Mouse (Mus musculus) intestine, postnatal 0 days (tissue): ENCODE data around the gene Psmb3. TPM values are rescaled to one million over a fixed set of nuclear protein-coding genes. Genes with fewer than 3 reads are reported as not detected.
"Not testable (repeated sequence)": the region's sequence is repeated elsewhere in the genome, so short reads cannot be mapped to it uniquely, and the experiment has no call there.

Source experiments
- ATAC-seq: fragments of 200-750 bp; cut with Nextera tagmentation; 2 replicates; pipeline ENCODE4 v1.8.0; 2017; ENCODE audit warnings: mild to moderate bottlenecking, moderate TSS enrichment, moderate library complexity
- H3K27ac ChIP-seq: fragments of 300-500 bp; sonication (generic); 2 replicates; pipeline ENCODE4 v1.5.1; 2014; ENCODE audit warnings: mild to moderate bottlenecking, low read depth, low read length, moderate library complexity
- H3K27me3 ChIP-seq: fragments of 300-500 bp; sonication (generic); replicated peaks from 2 replicates; pipeline ENCODE4 v1.6.1; 2014; ENCODE audit warnings: low read length, mixed read lengths; ENCODE audit not compliant: control insufficient read depth, insufficient read depth
- H3K36me3 ChIP-seq: fragments of 300-500 bp; sonication (generic); 2 replicates; pipeline ENCODE4 v1.6.1; 2014; ENCODE audit warnings: mild to moderate bottlenecking, moderate library complexity; ENCODE audit not compliant: control insufficient read depth, insufficient read depth
- H3K4me1 ChIP-seq: fragments of 300-500 bp; sonication (generic); replicated peaks from 2 replicates; pipeline ENCODE4 v1.6.1; 2014; ENCODE audit warnings: antibody characterized with exemption, low read length, mixed read lengths; ENCODE audit not compliant: control insufficient read depth, insufficient read depth
- H3K4me2 ChIP-seq: fragments of 300-500 bp; sonication (generic); replicated peaks from 2 replicates; pipeline ENCODE4 v1.6.1; 2014; ENCODE audit warnings: low read depth, mild to moderate bottlenecking, moderate library complexity
- H3K4me3 ChIP-seq: fragments of 300-500 bp; sonication (generic); 2 replicates; pipeline ENCODE4 v1.5.1; 2014; ENCODE audit warnings: low read depth, low read length
- H3K9ac ChIP-seq: fragments of 300-500 bp; sonication (generic); 2 replicates; pipeline ENCODE4 v1.6.1; 2014; ENCODE audit warnings: mild to moderate bottlenecking, low read depth, low read length
- H3K9me3 ChIP-seq: fragments of 300-500 bp; sonication (generic); 2 replicates; pipeline ENCODE4 v1.6.1; 2016; ENCODE audit warnings: mixed run types; ENCODE audit not compliant: control insufficient read depth
- CTCF ChIP-seq: sonication (generic); IDR thresholded peaks from 2 replicates; pipeline ENCODE4 v1.5.1; 2016; ENCODE audit warnings: low read depth, mild to moderate bottlenecking, control low read depth, antibody characterized with exemption, moderate library complexity
- WGBS: fragments of 180-500 bp; shearing (Covaris S2); extraction: QIAGEN DNeasy Blood & Tissue Kit; methylation state at CpG from one replicate; pipeline ENCODE4 v1.1.7; 2014; 5-methylcytosine and 5-hydroxymethylcytosine counted together
- polyA plus RNA-seq: library from polyadenylated mRNA; unstranded; fragments of >200 nt; fragmentation: Nextera tagmentation; extraction: Ambion mirVana; gene quantifications from 2 replicates; pipeline ENCODE4 v1.2.1, GENCODE M21; 2015

Psmb3 gene
- polyA plus RNA-seq, 1 experiment from 2014 or later, result 439 TPM

GRCm38 (mm10) chr11:97721338-97721737 lies 18.1 kb downstream of the Psmb3 start:
- ATAC-seq, result no peak
- no peak overlapping the region for H3K4me3 ChIP-seq
- no peaks in the 10 kb centered on the region for H3K4me1 ChIP-seq
- TF ChIP-seq CTCF, result no peak
- no peaks in the 10 kb centered on the region for H3K27me3 ChIP-seq
- H3K4me2 ChIP-seq, result no peak overlapping the region
- H3K36me3 ChIP-seq, result peaks cover 84% of the 10 kb centered on the region
- WGBS, result 92% methylated on average over 4 of the region's 4 CpGs
- no peaks in the 10 kb centered on the region for H3K9me3 ChIP-seq
- no peak overlapping the region for H3K27ac ChIP-seq
- no peak overlapping the region for H3K9ac ChIP-seq

- Histone ChIP-seq H3K36me3 (peaks cover 73% of the 10 kb centered on the region), H3K9ac (no peak overlapping the region), H3K27ac (no peak overlapping the region), H3K4me3 (no peak overlapping the region), H3K27me3 (no peaks in the 10 kb centered on the region), H3K9me3 (no peaks in the 10 kb centered on the region), H3K4me1 (no peaks in the 10 kb centered on the region), H3K4me2 (no peak overlapping the region)
- no peak for TF ChIP-seq CTCF
- WGBS, result 71% methylated on average over 7 of the region's 7 CpGs
- no peak for ATAC-seq
Measured at GRCm38 (mm10) chr11:97723709-97724108, 20.5 kb downstream of the Psmb3 start.

- TF ChIP-seq CTCF, result no peak
- H3K9ac ChIP-seq, result no peak overlapping the region
- no peak overlapping the region for H3K4me3 ChIP-seq
- H3K36me3 ChIP-seq, result peaks cover 45% of the 10 kb centered on the region
- no peaks in the 10 kb centered on the region for H3K4me1 ChIP-seq
- 71% methylated on average over 7 of the region's 7 CpGs for WGBS
- H3K9me3 ChIP-seq, result no peaks in the 10 kb centered on the region
- H3K27ac ChIP-seq, result no peak overlapping the region
- no peak overlapping the region for H3K4me2 ChIP-seq
- ATAC-seq, result no peak
- no peaks in the 10 kb centered on the region for H3K27me3 ChIP-seq
Measured at GRCm38 (mm10) chr11:97728311-97728710, 25.1 kb downstream of the Psmb3 start.

- no peak for TF ChIP-seq CTCF
- Histone ChIP-seq H3K36me3 (peaks cover 43% of the 10 kb centered on the region), H3K9me3 (no peaks in the 10 kb centered on the region), H3K9ac (no peak overlapping the region), H3K27ac (no peak overlapping the region), H3K4me1 (no peaks in the 10 kb centered on the region), H3K27me3 (no peaks in the 10 kb centered on the region), H3K4me2 (no peak overlapping the region), H3K4me3 (no peak overlapping the region)
- WGBS, result 79% methylated on average over 7 of the region's 7 CpGs
- no peak for ATAC-seq
Measured at GRCm38 (mm10) chr11:97728730-97729129, 25.5 kb downstream of the Psmb3 start.

GRCm38 (mm10) chr11:97733689-97734088 lies 30.5 kb downstream of the Psmb3 start:
- H3K4me2 ChIP-seq, result no peak overlapping the region
- H3K27me3 ChIP-seq, result no peaks in the 10 kb centered on the region
- no peak overlapping the region for H3K4me3 ChIP-seq
- 63% methylated on average over 10 of the region's 10 CpGs for WGBS
- no peak overlapping the region for H3K27ac ChIP-seq
- no peak for ATAC-seq
- H3K36me3 ChIP-seq, result peaks cover 15% of the 10 kb centered on the region; the same call in 1 of the 2 replicates
- TF ChIP-seq CTCF, result no peak
- no peaks in the 10 kb centered on the region for H3K4me1 ChIP-seq
- no peak overlapping the region for H3K9ac ChIP-seq
- H3K9me3 ChIP-seq, result no peaks in the 10 kb centered on the region

- H3K9ac ChIP-seq, ATAC-seq, H3K9me3 ChIP-seq, H3K36me3 ChIP-seq, H3K4me2 ChIP-seq, H3K4me1 ChIP-seq, H3K27me3 ChIP-seq, H3K27ac ChIP-seq, H3K4me3 ChIP-seq: not testable (repeated sequence)
- WGBS, result 82% methylated on average over 5 of the region's 5 CpGs
Measured at GRCm38 (mm10) chr11:97734810-97735209, 31.6 kb downstream of the Psmb3 start.

- Histone ChIP-seq H3K4me2 (no peak overlapping the region), H3K27ac (no peak overlapping the region; the same call in 1 of the 2 replicates), H3K9ac (no peak overlapping the region), H3K9me3 (no peaks in the 10 kb centered on the region), H3K27me3 (no peaks in the 10 kb centered on the region), H3K36me3 (peaks cover 4% of the 10 kb centered on the region; the same call in 1 of the 2 replicates), H3K4me3 (no peak overlapping the region), H3K4me1 (no peaks in the 10 kb centered on the region)
- 83% methylated on average over 5 of the region's 5 CpGs for WGBS
- TF ChIP-seq CTCF, result no peak
- no peak for ATAC-seq
Measured at GRCm38 (mm10) chr11:97736645-97737044, 33.4 kb downstream of the Psmb3 start.
